20 mouse cellular contexts compared by ENCODE assay signal in genomic region chr5:18274352-18274940, GRCm38 (mm10).
"Had no signal": no experiment of that assay in that cellular context is flagged by ENCODE, and none has a peak within 500 bp of the region (broad histone marks: within the 10 kb centered on the region; RNA-seq: fewer than 3 reads in every experiment).

No protein-coding gene starts in this region.

- H3K4me1 ChIP-seq: kidney, embryonic 15.5 days; liver, embryonic 12.5 days; liver, embryonic 15.5 days; midbrain, embryonic 12.5 days; midbrain, embryonic 15.5 days; neural tube, embryonic 12.5 days; neural tube, embryonic 15.5 days had no signal

- DNase-seq: kidney, postnatal 10 days; kidney, postnatal 36 days; layer of hippocampus, postnatal 36 days; liver; lung, adult 18-20 months; right cerebral cortex, adult 18-20 months; right cerebral cortex, postnatal 14 days; right cerebral cortex, postnatal 4 days; thymus, adult 2 months; thymus, postnatal 14 days; thymus, postnatal 4 days had no signal

- H3K27ac ChIP-seq: kidney, embryonic 15.5 days; liver, embryonic 12.5 days; liver, embryonic 15.5 days; macrophage; midbrain, embryonic 12.5 days; midbrain, embryonic 15.5 days; neural tube, embryonic 12.5 days; neural tube, embryonic 15.5 days; stomach, postnatal 0 days had no signal

- ATAC-seq: liver, embryonic 12.5 days; midbrain, embryonic 15.5 days had no signal

- H3K4me3 ChIP-seq: kidney, embryonic 15.5 days; liver, embryonic 12.5 days; liver, embryonic 15.5 days; midbrain, embryonic 12.5 days; midbrain, embryonic 15.5 days; neural tube, embryonic 12.5 days; neural tube, embryonic 15.5 days had no signal

- H3K9me3 ChIP-seq: kidney, embryonic 15.5 days; liver, embryonic 12.5 days; liver, embryonic 15.5 days; midbrain, embryonic 12.5 days; midbrain, embryonic 15.5 days; neural tube, embryonic 12.5 days; neural tube, embryonic 15.5 days had no signal

- H3K4me2 ChIP-seq: kidney, embryonic 15.5 days; liver, embryonic 12.5 days; liver, embryonic 15.5 days; midbrain, embryonic 12.5 days; midbrain, embryonic 15.5 days; neural tube, embryonic 12.5 days; neural tube, embryonic 15.5 days had no signal

- H3K36me3 ChIP-seq: liver, embryonic 12.5 days; liver, embryonic 15.5 days; midbrain, embryonic 12.5 days; neural tube, embryonic 12.5 days had no signal

- H3K27me3 ChIP-seq: kidney, embryonic 15.5 days; liver, embryonic 12.5 days; liver, embryonic 15.5 days; midbrain, embryonic 12.5 days; midbrain, embryonic 15.5 days; neural tube, embryonic 12.5 days; neural tube, embryonic 15.5 days had no signal

- H3K9ac ChIP-seq: kidney, embryonic 15.5 days; liver, embryonic 12.5 days; liver, embryonic 15.5 days; midbrain, embryonic 12.5 days; midbrain, embryonic 15.5 days; neural tube, embryonic 12.5 days; neural tube, embryonic 15.5 days had no signal
